Comparison of ENCODE assay signal across 8 mouse cellular contexts in genomic region chr6:127769275-127770156, GRCm38 (mm10). TPM values are rescaled to one million over a fixed set of nuclear protein-coding genes. Genes with fewer than 3 reads are reported as not detected.
DNase-seq lines count a peak whose midpoint lies in the region; ATAC-seq lines count a peak whose summit lies in the region.

Gene Prmt8 (minus strand): TSS chr6:127769472.

- no peak within 1 kb of the TSS for H3K9ac ChIP-seq in heart, embryonic 14.5 days (ENCODE audit: low read length)
- H3K9ac ChIP-seq in hindbrain, embryonic 14.5 days = peak within 1 kb of the TSS; percentile 68
- H3K9ac ChIP-seq in limb, embryonic 15.5 days = no peak within 1 kb of the TSS
- no peak within 1 kb of the TSS for H3K9ac ChIP-seq in stomach, embryonic 15.5 days

- no peak for DNase-seq in heart, postnatal 4 days
- DNase-seq in cerebellum, postnatal 25 days = peak; percentile 25 to 41
- DNase-seq in hindbrain, embryonic 14.5 days (ENCODE audit: low spot score) = no peak
- no peak for DNase-seq in c-Kit-positive CD71-positive TER-119-positive erythroid progenitor cells, embryonic 14.5 days (ENCODE audit: low spot score)

- H3K4me2 ChIP-seq in heart, embryonic 14.5 days (ENCODE audit: low read length) = peak within 1 kb of the TSS; percentile 94
- peak within 1 kb of the TSS; percentile 84 for H3K4me2 ChIP-seq in hindbrain, embryonic 14.5 days (replicated peaks)
- peak within 1 kb of the TSS; percentile 81 for H3K4me2 ChIP-seq in limb, embryonic 15.5 days
- H3K4me2 ChIP-seq in stomach, embryonic 15.5 days = peak within 1 kb of the TSS; percentile 56

- H3K9me3 ChIP-seq in heart, embryonic 14.5 days (ENCODE audit: control insufficient read depth, low read length) = no peaks in the 10 kb centered on the region
- no peaks in the 10 kb centered on the region for H3K9me3 ChIP-seq in hindbrain, embryonic 14.5 days (ENCODE audit: control insufficient read depth, low read length)
- no peaks in the 10 kb centered on the region for H3K9me3 ChIP-seq in limb, embryonic 15.5 days
- H3K9me3 ChIP-seq in stomach, embryonic 15.5 days = no peaks in the 10 kb centered on the region

- no peaks in the 10 kb centered on the region for H3K36me3 ChIP-seq in heart, embryonic 14.5 days (ENCODE audit: control insufficient read depth, insufficient read depth, low read length)
- H3K36me3 ChIP-seq in hindbrain, embryonic 14.5 days (replicated peaks; ENCODE audit: control insufficient read depth, insufficient read depth) = no peaks in the 10 kb centered on the region
- H3K36me3 ChIP-seq in limb, embryonic 15.5 days = no peaks in the 10 kb centered on the region
- no peaks in the 10 kb centered on the region for H3K36me3 ChIP-seq in stomach, embryonic 15.5 days

- 1% methylated on average over 35 of the region's 42 CpGs for WGBS in heart, embryonic 14.5 days
- under 1% methylated on average over 39 of the region's 42 CpGs for WGBS in hindbrain, embryonic 14.5 days
- 2% methylated on average over 31 of the region's 42 CpGs for WGBS in limb, embryonic 15.5 days
- WGBS in stomach, embryonic 15.5 days = 1% methylated on average over 40 of the region's 42 CpGs

- H3K27ac ChIP-seq in heart, embryonic 14.5 days (replicated peaks in 1 of 2; ENCODE audit: control insufficient read depth in 1 of 2, insufficient read depth in 1 of 2, low read depth in 2 of 2, low read length in 2 of 2) = no peak within 1 kb of the TSS
- peak within 1 kb of the TSS; percentile 76 for H3K27ac ChIP-seq in hindbrain, embryonic 14.5 days
- H3K27ac ChIP-seq in limb, embryonic 15.5 days = no peak within 1 kb of the TSS
- H3K27ac ChIP-seq in stomach, embryonic 15.5 days = no peak within 1 kb of the TSS

- ATAC-seq in heart, embryonic 14.5 days (ENCODE audit: insufficient number of reproducible peaks, insufficient read depth, low FRiP score, low read depth) = no peak
- ATAC-seq in hindbrain, embryonic 14.5 days (ENCODE audit: low FRiP score) = peak; percentile 63
- no peak for ATAC-seq in limb, embryonic 15.5 days (ENCODE audit: insufficient number of reproducible peaks, low FRiP score, low TSS enrichment, low read depth)
- no peak for ATAC-seq in stomach, embryonic 15.5 days (ENCODE audit: insufficient read depth, low FRiP score, low read depth)
- no peak for ATAC-seq in granulocyte monocyte progenitor cell, adult 5-6 weeks (replicated peaks; ENCODE audit: poor library complexity, severe bottlenecking)

- H3K4me1 ChIP-seq in heart, embryonic 14.5 days (ENCODE audit: control insufficient read depth in 2 of 2, insufficient read depth in 2 of 2, low read length in 2 of 2) = peaks cover 22 to 32% of the 10 kb centered on the region in 2 experiments
- H3K4me1 ChIP-seq in hindbrain, embryonic 14.5 days (replicated peaks; ENCODE audit: control insufficient read depth, insufficient read depth, low read length) = peaks cover 31% of the 10 kb centered on the region
- peaks cover 30% of the 10 kb centered on the region for H3K4me1 ChIP-seq in limb, embryonic 15.5 days
- peaks cover 15% of the 10 kb centered on the region; the same call in 1 of the 2 replicates for H3K4me1 ChIP-seq in stomach, embryonic 15.5 days

- H3K4me3 ChIP-seq in heart, embryonic 14.5 days (ENCODE audit: control insufficient read depth in 1 of 2, insufficient read depth in 1 of 2, low read depth in 1 of 2, low read length in 2 of 2) = peak within 1 kb of the TSS; percentile 23 to 52
- peak within 1 kb of the TSS; percentile 63 for H3K4me3 ChIP-seq in hindbrain, embryonic 14.5 days (replicated peaks; ENCODE audit: low read length)
- peak within 1 kb of the TSS; percentile 41 for H3K4me3 ChIP-seq in limb, embryonic 15.5 days
- H3K4me3 ChIP-seq in stomach, embryonic 15.5 days (replicated peaks) = peak within 1 kb of the TSS; percentile 33

- peaks cover 67% of the 10 kb centered on the region for H3K27me3 ChIP-seq in heart, embryonic 14.5 days (ENCODE audit: control insufficient read depth, insufficient read depth, low read length)
- H3K27me3 ChIP-seq in hindbrain, embryonic 14.5 days (ENCODE audit: control insufficient read depth, insufficient read depth, low read length) = no peaks in the 10 kb centered on the region; the same call in 1 of the 2 replicates
- H3K27me3 ChIP-seq in limb, embryonic 15.5 days = peaks cover 91% of the 10 kb centered on the region
- H3K27me3 ChIP-seq in stomach, embryonic 15.5 days (replicated peaks) = peaks cover 74% of the 10 kb centered on the region

RNA-seq across cellular contexts. Expression of gene Prmt8, which starts in this region (rescaled TPM):
- polyA plus RNA-seq in heart, embryonic 14.5 days (2014; fragmentation: Nextera tagmentation; extraction: Ambion mirVana) = 0.09 TPM in 2 replicates
- under 1 TPM; 0.09 to 0.12 TPM for total RNA-seq in heart, postnatal 4 days (2021)
- 35.0 and 37.4 TPM in 2 replicates for polyA plus RNA-seq in hindbrain, embryonic 14.5 days (2014; fragmentation: Nextera tagmentation; extraction: Ambion mirVana)
- 0.35 and 0.44 TPM in 2 replicates for polyA plus RNA-seq in limb, embryonic 15.5 days (2015; fragmentation: Nextera tagmentation; extraction: Ambion mirVana)
- 0.10 TPM in 1 of 2 replicates, not detected in the other for polyA plus RNA-seq in stomach, embryonic 15.5 days (2015; fragmentation: Nextera tagmentation; extraction: Ambion mirVana)
- total RNA-seq in granulocyte monocyte progenitor cell, adult 5-6 weeks (2014; fragmentation: Nextera tagmentation) = not detected in 2 replicates
- not detected in 2 replicates for total RNA-seq in granulocyte monocyte progenitor cell, adult 5-6 weeks (2017)

Comparison
In these comparisons a context has a peak if more than half of its experiments do, and no peak if none do; other contexts are left out.
1. RNA of gene Prmt8 (polyA plus RNA-seq): 35.0 to 37.4 TPM in hindbrain, embryonic 14.5 days; 0.35 to 0.44 TPM in limb, embryonic 15.5 days, 0.10 TPM in stomach, embryonic 15.5 days and 0.09 TPM in heart, embryonic 14.5 days; every median in the first group is over 10 times any median in the second.
2. DNase-seq: peak in cerebellum, postnatal 25 days (2 of 2); none in heart, postnatal 4 days (single experiment), hindbrain, embryonic 14.5 days (single experiment) and c-Kit-positive CD71-positive TER-119-positive erythroid progenitor cells, embryonic 14.5 days (single experiment).
3. Peak in every context shown above with its lines, with median percentiles within 50 percentile points of each other: H3K4me2 ChIP-seq and H3K4me3 ChIP-seq.